Mouse (Mus musculus): ENCODE measurements around the gene Krt23.

Gene Krt23

DNA sequence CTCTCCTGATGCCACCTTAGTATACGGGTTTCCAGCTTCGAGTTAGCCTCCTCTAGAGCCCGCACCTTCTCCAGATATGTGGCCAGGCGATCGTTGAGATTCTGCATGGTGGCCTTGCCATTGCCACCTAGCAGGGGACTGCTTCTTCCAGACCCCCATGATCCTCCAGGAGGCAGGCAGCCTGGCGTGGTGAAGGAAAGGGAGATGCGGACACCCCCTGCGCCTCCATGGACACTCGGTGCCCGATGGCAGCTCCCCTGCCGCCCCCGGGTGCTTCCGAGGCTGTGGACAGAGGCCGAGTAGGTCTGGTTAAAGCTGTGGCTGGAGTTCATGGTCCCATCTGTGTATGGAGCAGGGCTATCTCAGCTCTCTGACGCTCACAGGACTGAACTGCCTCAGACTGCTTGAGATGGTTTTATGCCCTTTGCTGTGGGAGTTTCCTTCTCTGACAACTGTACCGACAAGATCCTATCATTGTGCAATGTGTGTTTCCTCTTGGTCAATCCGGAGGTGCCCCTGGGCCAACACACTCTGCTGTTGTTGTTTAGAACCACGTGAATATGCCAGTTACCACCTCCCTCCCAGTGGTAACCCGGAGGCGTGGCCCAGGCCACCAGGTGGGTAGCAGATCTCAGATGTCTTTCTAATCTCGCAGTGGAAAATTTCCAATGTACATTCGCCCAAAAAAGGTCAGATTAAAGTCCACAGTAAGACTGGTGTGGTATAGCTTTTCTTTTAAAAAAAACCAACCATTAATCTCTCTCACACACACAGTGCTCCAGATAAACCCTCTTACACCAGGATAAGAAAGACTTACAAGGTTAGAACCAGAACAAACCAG lies at the start of gene Krt23:
Gene Krt23, minus strand, starts transcription at position 405 of the 841 bp plus-strand sequence.
- no peak for DNase-seq (ENCODE audit: low spot score)

GRCm38 (mm10) chr11:99539721-99540120 lies 46.8 kb upstream of the Krt23 start:
- DNase-seq (ENCODE audit: low spot score) = peak; percentile 41

DNA sequence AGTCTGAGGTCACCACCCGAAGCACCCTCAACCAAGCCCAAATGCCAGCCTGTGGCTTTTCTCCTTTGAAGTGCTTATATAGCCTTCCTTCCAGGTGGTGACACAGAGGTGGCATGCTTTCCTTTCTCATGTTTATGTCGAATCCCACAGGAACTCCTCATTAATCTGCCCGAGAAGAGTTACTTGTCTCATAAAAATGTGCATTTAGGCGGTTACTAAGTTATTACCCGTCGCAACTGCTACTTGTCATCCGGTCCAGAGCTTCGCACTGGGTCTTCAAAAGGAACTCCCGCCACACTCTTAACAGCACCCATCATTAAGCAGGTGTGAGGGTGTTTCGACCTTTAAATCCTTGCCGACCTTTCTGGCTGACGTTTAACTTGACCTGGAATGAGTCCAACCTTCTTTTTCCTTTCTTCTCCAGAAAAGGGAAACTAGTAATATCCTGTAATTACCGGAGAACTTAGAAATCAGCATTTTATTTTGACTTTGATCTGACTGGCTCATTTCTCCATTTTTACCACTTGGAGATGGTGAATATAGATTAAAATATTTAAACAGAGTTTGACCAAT lies 28.4 kb upstream of the Krt23 start, which contains the start of gene Krt39:
Gene Krt39, minus strand, starts transcription at position 51 of the 573 bp plus-strand sequence.
- no peak for DNase-seq (ENCODE audit: low spot score)

DNA sequence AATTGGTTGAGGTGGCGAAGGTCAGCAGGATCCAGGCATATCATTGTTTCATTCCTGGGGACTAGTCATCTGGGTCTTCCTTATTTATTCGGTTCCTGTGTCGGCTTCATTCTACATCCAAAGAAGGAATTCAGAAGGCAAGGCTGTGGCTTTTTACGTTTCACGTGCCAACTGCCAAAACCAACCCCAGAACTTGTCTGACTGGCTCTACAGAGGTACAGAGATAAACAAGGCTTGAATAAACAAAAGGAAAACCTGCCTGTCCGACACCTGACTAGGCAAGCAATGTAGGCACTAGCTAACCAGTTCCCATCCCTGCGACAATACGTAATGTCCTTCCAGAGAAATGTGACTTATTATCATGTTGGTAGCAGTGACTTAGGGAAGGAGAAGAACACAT lies 21.2 kb upstream of the Krt23 start:
- DNase-seq (ENCODE audit: low spot score) = no peak

GRCm38 (mm10) chr11:99500095-99500805 lies 7.3 kb upstream of the Krt23 start:
- DNase-seq (ENCODE audit: low spot score) = no peak

DNA sequence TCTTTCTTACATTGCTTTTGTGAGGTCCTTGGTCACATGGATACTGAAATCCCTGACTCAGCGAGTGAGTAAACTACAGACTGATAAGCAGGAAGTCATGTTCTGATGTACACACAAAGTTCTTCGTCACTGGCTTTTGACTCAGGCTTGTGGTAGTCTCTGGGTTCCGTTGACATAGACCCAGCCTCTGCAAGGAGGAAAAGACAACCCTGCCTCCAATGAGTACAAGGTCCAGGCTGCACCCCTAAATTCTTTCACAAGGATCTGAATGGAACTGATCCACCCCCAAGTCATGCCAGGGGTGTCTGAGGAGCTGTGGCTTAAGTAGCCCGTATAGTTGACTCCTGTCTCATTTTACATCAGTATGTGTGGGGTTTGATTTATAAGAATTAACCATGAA lies 3.5 kb upstream of the Krt23 start:
- DNase-seq (ENCODE audit: low spot score) = no peak

- no peak for DNase-seq (ENCODE audit: low spot score)
Observed at GRCm38 (mm10) chr11:99494741-99495140, 1.8 kb upstream of the Krt23 start.

DNA sequence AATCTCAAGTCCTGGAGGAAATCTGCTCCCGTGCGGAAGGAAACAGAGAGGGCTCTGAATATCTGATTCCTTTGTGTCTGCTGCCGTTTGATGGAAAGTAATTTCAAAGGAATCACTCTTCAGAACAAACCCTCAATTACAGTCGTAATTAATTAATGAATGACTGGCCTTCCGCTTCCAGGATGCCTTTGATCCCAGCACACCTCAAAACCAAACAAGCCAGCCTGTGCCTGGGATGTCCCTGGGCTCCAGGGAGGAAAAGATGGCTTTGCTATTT lies 575 bp upstream of the Krt23 start:
- DNase-seq (ENCODE audit: low spot score) = no peak

GRCm38 (mm10) chr11:99491040-99491439 lies 1.9 kb downstream of the Krt23 start:
- DNase-seq (ENCODE audit: low spot score) = no peak

GRCm38 (mm10) chr11:99490624-99491023 lies 2.3 kb downstream of the Krt23 start:
- DNase-seq (ENCODE audit: low spot score) = no peak

DNA sequence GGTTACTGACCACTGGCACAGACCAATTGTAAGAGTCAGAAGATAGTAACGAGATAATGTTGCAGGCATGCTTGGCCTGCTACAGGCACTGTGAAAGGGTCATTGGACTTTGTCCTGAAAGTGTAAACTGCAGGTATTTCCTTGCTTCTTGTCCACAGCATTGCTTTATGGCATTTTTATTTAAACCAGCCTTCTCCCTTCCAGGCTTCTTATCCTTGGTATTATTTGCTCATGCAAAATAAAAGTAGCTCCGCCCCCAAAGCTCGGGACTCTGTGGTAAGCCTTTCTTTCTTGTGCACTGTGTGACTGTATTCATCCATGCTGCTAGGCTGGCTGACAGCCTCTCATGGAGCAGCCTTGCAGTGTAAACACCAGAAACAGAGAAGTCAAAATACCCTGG lies 3.7 kb downstream of the Krt23 start:
- DNase-seq (ENCODE audit: low spot score) = no peak

DNA sequence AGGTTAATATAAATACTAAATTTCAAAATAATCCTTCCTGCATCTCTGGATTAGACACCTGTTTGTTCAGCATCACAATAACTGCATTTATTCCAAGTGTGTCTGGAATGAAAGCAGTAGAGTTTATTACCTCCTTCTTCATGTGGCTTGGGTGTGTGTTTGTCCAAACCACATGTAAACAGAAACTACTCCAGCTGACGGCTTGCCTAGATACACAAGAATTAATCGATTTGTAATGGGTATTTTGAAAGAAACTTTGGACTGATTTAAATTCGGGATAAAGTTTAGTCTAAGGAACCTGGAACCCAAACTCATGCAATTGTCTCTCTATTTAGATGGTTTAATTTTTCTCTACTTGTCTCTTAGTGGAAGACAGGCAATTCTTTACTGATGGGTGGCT lies 18.0 kb downstream of the Krt23 start:
- no peak for DNase-seq (ENCODE audit: low spot score)

DNA sequence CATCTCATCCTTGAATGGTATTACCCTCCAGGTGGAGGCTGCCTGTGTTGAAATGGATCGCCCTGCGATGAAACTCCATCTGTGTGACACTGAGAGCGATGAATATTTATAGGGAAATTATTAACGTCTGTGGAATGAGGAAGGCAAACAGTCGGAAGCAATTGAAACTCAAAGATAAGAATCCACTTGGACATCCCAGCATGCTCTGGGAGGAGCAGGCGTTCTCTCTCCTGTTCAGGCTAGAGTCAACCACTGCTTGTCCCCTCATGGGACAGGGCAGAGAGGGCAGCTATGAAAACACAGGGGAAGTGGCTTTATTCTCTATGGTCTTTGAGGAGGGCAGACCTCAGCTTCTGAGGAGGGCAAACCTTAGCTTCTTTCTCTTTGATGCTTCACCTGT lies 19.5 kb downstream of the Krt23 start:
- no peak for DNase-seq (ENCODE audit: low spot score)

DNA sequence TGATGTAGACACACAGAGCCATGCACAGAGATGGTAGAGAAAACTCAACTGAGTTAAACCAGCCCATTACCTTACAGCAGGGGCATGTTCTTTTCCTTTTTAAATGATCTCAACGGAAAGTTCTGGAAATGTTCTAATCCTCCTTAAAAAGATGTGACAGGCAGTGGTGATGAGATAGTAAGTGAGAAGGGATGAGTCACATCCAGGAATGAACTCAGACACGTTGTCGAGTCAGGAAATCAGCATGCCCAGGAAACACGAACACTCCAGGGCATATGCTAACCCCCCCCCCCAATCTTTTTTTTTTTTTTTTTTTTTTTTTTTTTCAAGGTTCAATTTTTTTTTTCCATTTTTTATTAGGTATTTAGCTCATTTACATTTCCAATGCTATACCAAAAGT lies 20.5 kb downstream of the Krt23 start:
- no peak for DNase-seq (ENCODE audit: low spot score)

DNA sequence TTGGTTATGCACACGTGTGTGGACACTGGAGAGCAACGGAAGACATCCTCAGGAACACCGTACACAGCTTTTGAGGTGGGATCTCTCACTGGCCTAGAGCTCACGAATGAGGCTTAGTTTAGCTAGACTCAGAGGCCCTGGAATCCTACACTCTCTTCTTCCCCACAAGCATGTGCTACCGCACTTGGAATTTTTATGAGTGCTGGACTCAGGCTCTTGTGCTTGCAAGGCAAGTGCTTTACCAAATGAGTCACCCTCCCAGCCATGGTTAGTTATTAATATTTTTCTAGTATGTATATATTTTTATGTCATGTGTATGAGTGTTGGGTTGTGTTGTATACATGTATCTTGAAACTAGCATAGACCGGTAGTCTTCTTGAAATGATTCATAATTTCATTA lies 21.0 kb downstream of the Krt23 start:
- DNase-seq (ENCODE audit: low spot score) = no peak

GRCm38 (mm10) chr11:99469228-99469627 lies 23.7 kb downstream of the Krt23 start:
- DNase-seq (ENCODE audit: low spot score) = no peak

DNA sequence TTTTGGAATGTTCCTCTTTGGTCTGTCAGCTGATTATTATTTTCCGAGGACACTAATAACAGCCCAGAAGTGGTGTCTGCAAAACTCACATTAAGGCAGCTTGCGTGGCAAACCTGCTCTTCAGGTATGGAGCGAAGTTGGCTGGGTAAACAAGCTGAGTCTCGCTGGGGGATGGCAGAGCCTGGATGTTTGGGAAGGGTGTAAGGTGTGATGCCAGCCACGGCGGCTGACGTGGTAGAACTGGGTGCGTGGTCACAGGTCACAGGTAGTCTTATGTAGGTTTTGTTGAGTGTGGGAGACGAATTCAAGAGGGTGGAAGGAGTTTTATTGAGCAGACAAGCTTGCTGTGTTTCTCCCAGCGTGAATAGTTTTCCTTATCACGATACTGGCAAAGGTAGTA lies 24.4 kb downstream of the Krt23 start:
- DNase-seq (ENCODE audit: low spot score) = no peak

GRCm38 (mm10) chr11:99466316-99466715 lies 26.6 kb downstream of the Krt23 start:
- DNase-seq (ENCODE audit: low spot score) = no peak

DNA sequence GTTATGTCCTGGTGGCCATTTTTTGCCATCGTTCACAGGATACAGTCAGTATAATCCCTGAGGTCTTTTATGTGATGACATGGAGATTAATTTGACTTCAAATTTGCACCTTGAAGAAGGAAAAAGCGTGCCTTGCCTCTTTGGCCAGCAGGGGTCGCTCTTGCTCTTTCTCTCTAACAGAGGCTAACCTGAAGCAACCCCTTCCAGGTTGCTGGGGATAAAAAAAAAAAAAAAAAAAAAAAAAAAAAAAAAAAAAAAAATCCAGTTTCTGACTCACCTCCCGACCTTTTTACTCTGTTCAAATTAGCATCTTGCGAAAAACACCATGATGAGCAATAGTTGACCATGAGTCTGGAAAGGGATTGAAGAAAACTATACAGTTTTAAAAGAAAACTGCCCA lies 28.1 kb downstream of the Krt23 start:
- DNase-seq (ENCODE audit: low spot score) = peak; percentile 55

- peak; percentile 41 for DNase-seq (ENCODE audit: low spot score)
Observed at GRCm38 (mm10) chr11:99463155-99463554, 29.8 kb downstream of the Krt23 start.

GRCm38 (mm10) chr11:99461736-99462135 lies 31.2 kb downstream of the Krt23 start:
- no peak for DNase-seq (ENCODE audit: low spot score)

GRCm38 (mm10) chr11:99458887-99459286 lies 34.0 kb downstream of the Krt23 start:
- no peak for DNase-seq (ENCODE audit: low spot score)

DNA sequence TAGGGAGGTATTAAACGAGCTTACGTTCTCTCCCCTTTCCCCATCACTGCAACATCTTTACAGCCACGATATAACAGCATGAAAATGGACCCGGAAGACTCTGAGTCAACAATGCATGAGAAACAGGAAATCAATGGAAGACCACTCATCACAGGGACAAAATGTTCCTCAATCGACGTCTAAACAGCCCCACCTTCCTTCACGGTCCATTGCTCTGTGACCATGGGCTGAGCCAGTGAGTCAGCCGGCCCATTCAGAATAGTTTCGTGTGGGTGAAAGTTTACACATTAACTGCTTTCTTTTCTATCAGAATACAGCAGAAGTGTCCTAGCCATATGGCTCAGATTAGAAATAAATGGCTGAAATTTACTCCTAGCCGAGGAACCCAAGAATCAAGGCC lies 38.2 kb downstream of the Krt23 start:
- DNase-seq (ENCODE audit: low spot score) = no peak
